Mouse (Mus musculus): ENCODE measurements around the gene Tbrg4. TPM values are rescaled to one million over a fixed set of nuclear protein-coding genes. Genes with fewer than 3 reads are reported as not detected.
A peak's percentile ranks its signal among the peaks of the same experiment; 100 is the strongest.

Tbrg4 gene
- total RNA-seq, 2 experiments from 2014 or later: 100 to 106 TPM

- intact Hi-C loops (cut with DNase I): loop anchor here (2.0 kb wide), 1 partner anchor 161 kb away; no protein-coding TSS in a partner anchor
- peak in 1 of 2 experiments; percentile 30 for DNase-seq
Observed at GRCm38 (mm10) chr11:6627731-6628130, 1.9 kb upstream of the Tbrg4 start.

DNA sequence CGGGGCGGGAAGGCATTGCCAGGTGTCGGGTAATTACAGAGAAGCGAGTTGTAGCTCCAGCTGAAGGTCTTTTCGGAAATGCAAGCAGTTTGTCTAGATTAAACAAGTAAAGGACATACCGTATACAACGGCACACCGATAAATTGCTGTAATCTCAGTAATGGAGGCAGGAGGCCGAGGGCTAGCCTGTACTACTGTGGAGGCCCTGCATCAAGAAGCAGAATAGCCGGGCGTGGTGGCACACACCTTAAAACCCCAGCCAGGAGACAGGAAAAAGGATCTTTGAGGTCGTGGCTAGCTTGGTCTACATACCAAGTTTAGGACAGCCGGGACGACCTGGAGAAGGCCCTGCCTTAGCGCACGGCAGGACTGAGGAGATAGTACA, 513 bp upstream of the Tbrg4 start:
- intact Hi-C loops (cut with DNase I): loop anchor here (2.0 kb wide), 1 partner anchor 160 kb away; no protein-coding TSS in a partner anchor
- DNase-seq: peak in 1 of 2 experiments; percentile 36

DNA sequence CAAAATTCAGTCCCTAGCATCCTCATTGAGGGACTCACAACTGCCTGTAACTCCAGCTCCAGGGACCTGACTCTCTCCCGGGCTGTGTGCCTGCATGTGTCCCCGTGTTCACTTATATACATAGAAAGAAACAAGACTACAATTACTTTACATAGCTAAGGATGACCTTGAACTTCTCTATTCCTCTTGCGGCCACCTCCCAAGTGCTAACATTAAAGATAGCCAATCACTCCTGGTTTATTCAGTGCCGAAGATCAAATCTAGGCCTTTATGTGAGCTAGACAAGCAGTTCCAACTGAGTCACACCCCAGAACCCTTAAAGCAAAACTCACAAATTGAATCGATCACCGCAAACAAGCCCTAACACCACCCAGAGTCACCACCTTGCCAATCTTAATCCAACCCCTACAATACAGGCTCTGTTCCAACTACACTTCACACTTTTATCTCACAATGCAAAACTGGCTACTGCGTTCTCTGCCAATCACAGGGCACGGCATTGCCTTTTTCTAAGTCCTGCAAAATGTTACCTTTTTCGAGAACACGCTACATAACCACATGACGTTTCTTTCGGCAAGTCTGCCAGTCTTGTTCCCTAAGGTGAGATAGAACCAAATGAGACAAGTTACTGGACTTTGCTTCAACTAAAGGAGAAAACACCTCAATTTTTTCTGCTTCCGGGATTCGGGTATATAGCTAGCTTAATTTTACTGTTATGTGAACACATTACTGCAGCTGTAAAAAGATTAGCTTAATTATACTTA, 1.1 kb downstream of the Tbrg4 start:
- no peak for DNase-seq
- intact Hi-C loops (cut with DNase I): loop anchor here (2.0 kb wide), 1 partner anchor 78 kb away; the partner anchor contains the start of gene Ccm2

- intact Hi-C loops (cut with DNase I): loop anchor here (2.0 kb wide), 1 partner anchor 77 kb away; the partner anchor contains the start of gene Ccm2
- no peak for DNase-seq
Observed at GRCm38 (mm10) chr11:6623704-6624103, 2.2 kb downstream of the Tbrg4 start.

DNA sequence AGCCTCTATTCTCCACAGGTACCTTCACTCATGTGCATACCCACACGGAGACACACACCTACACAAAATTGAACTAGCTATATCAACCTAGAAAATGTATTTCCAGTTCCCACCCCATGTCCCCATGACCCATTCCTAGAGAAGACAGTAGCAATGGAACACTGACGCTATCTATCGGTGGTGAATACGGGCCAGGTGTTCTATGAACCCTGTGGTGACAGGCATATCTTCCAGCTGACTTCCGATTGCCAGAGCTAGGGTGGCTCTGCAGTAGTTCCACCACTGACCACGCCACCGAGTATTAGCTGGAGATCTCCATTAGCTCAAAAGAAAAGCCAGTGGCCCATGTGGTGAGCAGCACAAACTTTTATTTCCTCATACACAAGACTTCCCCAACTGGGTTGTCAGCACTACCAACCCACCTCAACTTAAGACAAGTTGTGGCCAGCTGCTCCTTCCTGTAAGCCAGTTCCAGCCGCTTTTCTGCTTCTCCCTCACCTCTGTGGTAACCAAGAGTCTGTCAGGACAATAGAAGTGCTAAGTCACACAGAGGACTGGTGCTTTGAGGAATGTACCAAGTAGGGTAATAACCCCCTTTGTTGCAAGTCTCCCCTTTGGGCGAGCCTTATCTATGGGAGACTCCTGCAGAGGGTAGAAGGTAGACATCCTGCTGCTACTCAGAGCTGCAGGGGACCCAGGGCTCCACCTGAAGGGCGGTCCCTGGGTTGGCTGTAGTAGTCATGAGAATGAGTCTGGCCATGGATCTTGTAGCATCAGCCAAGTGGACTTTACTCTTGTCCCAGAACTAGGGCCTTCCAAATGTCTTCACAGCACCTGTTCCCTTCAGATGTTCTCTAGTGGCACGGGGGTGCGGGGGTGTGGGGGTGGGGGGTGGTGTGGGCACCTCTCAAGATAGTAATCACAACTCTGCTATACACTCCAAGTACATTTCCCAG, 10.3 kb downstream of the Tbrg4 start:
- intact Hi-C loops (cut with DNase I): no loop called here
- DNase-seq: no peak

DNA sequence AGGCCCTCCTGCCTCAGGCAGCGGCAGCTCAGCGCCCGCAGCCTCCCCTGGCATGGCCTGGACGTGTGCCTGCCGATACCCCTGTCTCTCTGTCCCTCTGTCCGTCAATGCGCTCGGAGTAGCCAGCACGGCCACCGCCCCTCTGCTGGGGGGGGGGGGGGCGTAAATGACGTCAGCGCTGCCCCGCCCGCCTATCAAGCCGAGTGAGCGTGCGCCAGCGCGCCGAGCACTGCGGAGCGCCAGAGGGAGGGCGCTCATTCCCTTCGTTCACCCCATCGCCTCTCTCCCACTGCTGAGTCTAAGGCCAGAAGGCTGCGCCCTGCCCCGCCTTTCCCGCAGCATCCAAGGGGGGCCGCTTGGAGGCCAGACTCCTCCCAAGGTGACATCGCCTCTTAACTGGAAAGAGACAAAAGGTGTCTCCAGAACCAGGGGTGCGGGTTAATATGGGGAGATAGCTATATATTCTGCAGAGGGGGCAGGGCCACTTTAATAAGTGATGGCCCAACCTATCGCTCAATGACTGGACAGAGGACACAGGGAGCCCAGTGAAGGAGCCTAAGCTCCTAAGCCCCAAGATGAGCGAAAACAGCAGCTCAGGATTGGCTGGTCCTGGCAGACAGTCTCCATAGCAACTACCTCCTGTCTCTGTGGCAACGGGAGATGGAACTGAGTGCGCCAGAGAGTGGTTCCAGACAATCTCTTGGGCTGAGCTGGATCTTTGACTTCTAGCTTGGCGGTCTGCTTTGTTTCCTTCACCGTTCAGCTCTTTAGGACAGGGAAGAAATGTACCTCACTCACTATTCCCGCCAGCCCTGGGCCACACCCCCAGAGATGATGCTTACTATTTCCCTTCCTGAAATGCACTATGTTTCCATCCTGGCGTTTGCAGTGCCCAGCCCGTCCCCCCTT, 20.1 kb downstream of the Tbrg4 start, which contains the start of gene Nacad:
TSS of gene Nacad (minus strand) at position 563 of the 909 bp plus-strand sequence.
- peak in 1 of 2 experiments; percentile 33 for DNase-seq
- intact Hi-C loops (cut with DNase I): no loop called here

- no peak for DNase-seq
- intact Hi-C loops (cut with DNase I): no loop called here
Observed at GRCm38 (mm10) chr11:6605021-6605481, 20.8 kb downstream of the Tbrg4 start.

GRCm38 (mm10) chr11:6604604-6604936, 21.3 kb downstream of the Tbrg4 start:
- intact Hi-C loops (cut with DNase I): no loop called here
- DNase-seq: no peak

DNA sequence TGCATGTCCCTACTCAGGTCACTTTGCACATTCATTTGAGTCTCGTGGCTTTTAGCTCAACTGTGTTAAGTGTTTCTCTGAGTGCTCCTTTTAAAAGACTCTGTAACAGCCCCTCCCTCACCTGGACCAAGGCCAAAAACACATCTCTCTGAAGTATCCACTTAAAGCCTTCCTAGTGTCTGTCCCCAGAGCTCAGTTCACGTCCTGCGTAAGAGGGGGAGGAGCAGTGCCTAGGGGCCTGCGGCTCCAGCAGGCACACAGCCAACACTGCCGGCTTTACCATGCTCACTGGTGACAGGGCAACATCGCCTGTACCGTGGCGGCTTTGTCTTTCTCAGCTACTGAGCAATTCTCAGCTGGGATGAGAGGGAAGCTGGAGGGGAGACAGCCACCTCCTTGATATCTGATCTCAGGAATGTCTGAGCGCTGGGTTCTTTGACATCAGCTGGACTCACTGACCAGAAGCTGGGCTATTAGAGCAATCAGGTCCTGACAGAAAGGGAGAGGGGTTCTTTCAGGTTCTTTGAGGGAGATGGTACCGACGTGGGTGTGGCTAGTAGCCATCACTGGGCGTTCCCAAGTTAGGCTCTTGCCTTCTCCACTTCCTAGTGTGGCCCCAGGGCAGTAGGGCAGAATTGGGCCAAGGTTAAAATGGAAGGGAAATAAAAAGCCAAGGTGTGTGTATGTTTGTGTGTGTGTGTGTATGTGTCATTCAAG, 21.8 kb downstream of the Tbrg4 start:
- intact Hi-C loops (cut with DNase I): no loop called here
- DNase-seq: peak; percentile 42

DNA sequence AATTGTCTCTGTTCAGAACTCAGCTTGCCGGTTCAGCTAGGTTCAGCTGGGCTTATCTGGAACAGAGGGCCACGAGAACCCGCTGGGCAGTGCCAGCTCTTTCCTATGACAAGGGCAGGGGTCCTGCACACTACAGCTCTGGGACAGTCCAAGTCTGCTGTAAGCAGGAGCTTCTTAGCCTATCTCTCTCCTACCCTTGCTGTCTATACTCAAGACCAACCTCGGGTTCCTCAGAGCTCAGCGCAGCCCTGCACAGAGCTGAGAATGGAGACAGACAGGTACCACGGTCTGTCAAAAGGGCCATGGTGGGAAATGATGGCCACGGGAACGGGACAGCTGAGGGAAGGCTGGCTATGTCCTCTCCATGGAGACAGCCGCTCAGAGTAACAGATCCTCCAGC, 22.6 kb downstream of the Tbrg4 start:
- intact Hi-C loops (cut with DNase I): no loop called here
- no peak for DNase-seq

DNA sequence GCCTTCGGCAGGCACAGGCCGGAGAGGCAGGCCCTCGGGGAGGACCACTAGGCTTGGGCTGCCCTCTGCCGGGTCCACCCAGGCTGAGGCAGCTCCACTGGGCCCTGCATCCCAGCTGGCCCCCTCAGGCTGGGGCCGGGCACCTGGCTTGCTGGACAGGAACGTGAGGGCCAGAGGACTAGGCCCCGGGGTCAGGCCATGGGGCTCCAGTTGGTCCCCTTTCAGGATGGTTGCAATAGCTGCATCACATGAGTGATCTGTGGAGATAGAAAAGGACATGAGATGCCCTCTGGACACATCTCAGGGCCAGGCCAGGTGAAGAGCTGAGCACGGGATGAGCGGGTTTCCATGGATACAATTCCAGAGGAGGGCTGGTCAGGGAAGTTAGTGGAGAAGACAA, 23.2 kb downstream of the Tbrg4 start:
- DNase-seq: no peak
- intact Hi-C loops (cut with DNase I): no loop called here

DNA sequence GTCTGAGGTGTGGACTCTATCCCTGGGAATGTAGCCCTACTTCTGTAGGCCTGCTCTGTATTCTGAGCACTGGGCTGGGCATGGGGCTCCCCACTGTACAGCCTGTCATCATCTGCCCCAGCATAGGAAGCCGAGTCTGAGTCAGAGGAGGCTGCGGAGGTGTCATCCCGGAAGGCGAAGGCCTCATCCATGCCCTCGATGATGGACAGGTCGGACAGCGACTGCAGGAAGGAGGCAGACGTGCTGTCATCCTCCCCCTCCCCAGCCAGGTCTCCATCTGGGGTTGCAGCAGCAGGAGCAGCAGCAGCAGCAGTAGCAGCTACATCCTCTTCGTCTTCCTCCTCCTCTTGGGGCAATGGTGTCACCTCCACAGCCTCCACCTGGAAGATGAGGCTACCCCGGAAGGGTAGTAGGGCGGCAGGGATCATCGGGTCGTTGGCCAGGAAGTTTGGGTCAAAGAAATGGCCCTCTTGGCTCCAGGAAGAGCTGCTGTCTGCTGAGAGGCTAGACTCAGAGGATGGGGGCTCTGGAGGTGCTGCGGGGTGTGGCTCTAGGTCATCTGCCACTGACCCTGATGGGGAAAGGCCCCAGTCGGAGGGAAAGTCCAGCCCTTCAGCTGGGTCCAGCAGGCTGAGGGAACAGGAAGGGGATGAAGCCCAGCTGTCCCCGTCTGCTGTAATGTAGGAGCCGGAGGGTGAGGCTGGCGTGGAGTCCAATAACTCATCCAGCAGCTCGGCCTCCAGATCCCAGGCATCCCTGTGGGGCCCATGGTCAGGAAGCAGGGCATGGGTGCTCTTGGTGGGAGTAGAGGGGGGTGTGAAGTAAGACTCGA, 24.0 kb downstream of the Tbrg4 start:
- DNase-seq: no peak
- intact Hi-C loops (cut with DNase I): no loop called here

- intact Hi-C loops (cut with DNase I): no loop called here
- DNase-seq: no peak
Observed at GRCm38 (mm10) chr11:6600284-6600944, 25.5 kb downstream of the Tbrg4 start.

DNA sequence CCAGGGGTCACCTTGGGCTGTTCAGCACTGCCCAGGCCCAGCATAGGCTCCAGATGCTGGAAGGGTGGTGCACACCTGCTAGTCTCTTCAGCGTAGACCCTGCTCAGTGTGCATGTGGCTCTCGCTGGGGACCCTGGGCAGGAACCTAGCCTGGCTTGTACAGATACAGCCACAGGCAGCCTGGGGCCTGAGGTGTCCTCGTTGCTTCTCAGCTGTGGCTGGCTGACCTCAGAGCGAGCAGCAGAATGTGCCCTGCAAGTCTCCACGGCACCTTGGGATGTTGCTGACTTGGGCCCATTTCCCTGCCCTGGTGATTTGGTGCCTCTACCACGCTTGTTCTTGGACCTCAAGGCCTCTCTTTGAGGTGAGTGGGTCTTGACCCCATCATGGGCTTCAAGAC, 26.0 kb downstream of the Tbrg4 start:
- DNase-seq: no peak
- intact Hi-C loops (cut with DNase I): no loop called here

DNA sequence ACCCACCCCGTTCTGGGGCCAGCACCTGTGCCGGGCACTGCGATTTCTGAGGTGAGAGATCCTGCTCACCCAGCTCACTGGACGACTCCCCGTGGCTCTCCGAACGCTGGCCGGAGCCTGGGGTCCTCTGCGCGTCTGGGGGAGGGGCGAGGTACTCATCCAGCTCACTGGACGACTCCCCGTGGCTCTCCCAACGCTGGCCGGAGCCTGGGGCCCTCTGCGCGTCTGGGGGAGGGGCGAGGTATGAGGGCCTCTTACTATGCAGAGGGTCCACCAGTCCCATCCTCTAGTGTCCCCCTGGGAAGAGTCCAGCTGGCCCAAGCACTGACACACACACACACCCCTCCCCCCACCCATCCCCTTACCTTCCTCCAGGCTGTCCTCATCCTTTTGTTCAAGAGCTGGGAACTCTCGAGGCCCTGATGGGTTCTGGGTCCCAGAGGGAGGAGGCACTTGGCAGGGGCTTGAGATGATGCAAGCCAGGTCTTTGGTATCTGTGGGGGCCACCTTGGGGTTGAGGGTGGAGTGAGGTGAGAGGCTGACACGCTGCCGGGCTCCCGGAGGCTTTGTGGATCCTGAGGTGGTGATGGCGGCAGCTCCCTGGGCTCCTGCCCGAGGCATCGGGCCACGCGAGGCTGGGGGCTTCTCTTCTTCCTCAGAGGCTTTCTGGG, 26.7 kb downstream of the Tbrg4 start:
- DNase-seq: no peak
- intact Hi-C loops (cut with DNase I): no loop called here

DNA sequence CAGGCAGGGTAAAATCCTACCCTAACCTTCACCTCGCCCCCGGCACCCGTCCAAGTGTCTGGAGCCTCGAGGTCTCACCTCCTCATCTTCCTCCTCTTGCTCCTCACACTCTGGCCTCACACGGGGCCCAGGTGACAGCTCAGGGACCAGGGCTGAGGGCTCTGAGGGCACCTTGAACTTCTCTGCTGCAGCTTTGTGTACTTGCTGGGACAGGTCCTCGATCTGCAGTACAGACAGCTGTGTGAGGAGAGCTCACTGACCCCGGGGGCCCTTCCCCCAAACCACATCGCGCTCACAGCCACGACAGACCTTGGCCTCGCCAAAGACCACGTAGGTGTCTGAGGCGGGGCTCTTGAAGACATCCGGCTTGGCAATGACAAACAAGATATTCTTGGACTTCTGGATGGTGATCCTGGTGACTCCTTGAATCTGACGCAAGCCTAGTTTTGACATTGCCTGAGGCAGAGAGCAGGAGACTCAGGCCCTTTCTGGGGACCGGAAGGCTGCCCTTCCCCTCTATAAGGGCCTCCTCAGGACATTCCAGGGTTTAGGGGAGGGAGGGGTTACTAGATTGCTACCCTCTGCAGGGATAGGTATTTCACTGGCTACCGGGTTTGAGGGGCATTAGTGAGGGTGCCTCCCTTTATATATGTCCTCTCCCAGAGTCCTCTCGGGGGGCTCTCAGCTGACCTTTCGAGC, 27.5 kb downstream of the Tbrg4 start:
- intact Hi-C loops (cut with DNase I): no loop called here
- DNase-seq: no peak

DNA sequence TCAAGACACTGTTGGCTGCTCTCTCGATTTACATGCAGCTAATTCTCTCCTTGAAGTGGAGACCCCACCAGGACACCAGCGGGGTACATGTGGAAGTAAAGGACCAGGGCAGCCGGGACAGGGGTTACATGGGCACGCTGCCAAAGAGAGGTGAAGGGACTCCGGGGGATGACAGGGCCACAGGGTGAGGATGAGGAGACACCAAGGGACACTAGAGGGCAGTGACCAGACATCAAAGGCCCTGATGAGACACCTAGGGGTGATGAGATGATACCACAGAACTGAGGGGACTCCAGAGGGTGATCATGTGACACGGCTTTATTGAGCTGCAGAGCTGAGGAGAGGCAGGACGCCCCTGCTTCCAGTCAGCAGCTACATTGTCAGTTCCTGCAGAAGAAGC, 28.3 kb downstream of the Tbrg4 start:
- DNase-seq: no peak
- intact Hi-C loops (cut with DNase I): no loop called here

All from heart, postnatal 14 days (tissue).